Mouse (Mus musculus): ENCODE results near the gene Fnd3c2.

DNA sequence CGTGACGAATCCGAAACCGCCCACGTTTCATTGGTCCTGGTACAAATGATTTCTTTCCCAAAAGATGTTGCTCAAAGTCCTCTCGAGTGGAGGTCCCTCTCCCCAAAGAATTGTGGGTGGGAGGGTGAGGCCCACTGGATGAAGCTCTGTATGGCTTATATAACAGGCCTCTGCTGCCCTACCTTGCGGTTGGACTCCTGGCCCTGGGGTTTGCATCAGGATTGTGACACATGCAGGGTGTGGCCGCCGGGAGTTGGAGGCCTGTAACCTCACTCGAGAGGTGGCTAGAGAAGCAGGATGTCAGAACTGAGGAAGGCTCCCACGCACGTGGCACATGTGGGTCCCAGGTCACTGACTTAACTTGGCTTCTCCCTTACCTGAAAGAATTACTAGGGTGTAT lies 67.4 kb downstream of the Fnd3c2 start:
- TF ChIP-seq CTCF (IDR thresholded peaks at IDR 0.05) (no peak), POLR2A (IDR thresholded peaks at IDR 0.05; ENCODE audit: insufficient read depth, low read depth, low read length) (no peak), EP300 (IDR thresholded peaks at IDR 0.05; ENCODE audit: insufficient read depth, low read depth, low read length) (no peak)
